27 mouse cellular contexts compared by ENCODE assay signal in the genomic region with DNA sequence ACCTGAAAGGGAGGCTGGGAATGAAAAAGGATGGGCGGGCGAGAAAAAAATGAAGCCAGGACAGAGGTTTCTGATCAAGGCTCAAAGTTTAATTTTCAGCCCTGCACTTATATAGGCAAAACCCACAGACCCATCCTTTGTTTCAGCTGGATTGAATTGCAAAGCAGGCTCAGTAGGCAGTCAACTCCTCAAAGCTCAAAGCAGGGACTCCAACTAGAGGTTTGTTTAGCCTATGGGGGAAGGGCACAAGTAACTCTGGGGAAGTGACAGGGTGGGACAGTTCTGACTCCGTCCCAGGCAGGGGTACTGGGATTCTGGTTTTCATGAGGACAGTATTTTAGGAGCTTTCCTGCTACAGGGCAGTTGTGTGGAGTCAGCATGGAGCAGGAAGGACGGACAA. TPM values are rescaled to one million over a fixed set of nuclear protein-coding genes. Genes with fewer than 3 reads are reported as not detected.
DNase-seq lines count a peak whose midpoint lies in the region; ATAC-seq and TF ChIP-seq lines count a peak whose summit lies in the region.
"Had no signal": no experiment of that assay in that cellular context is flagged by ENCODE, and none has a peak within 500 bp of the region (broad histone marks: within the 10 kb centered on the region; RNA-seq: fewer than 3 reads in every experiment).

No protein-coding gene starts in this region.

- no peak for ATAC-seq in forebrain, embryonic 16.5 days
- ATAC-seq in hindbrain, postnatal 0 days = no peak
- ATAC-seq in midbrain, embryonic 16.5 days = no peak
- no peak for ATAC-seq in hindbrain, embryonic 13.5 days (ENCODE audit: low FRiP score)
- ATAC-seq in frontal cortex, adult (ENCODE audit: low TSS enrichment) = no peak
- ATAC-seq: intestine, postnatal 0 days had no signal

- WGBS in forebrain, embryonic 10.5 days = 45% methylated on average over 4 of the region's 4 CpGs
- WGBS in forebrain, embryonic 16.5 days = 37% methylated on average over 4 of the region's 4 CpGs
- 44% methylated on average over 4 of the region's 4 CpGs for WGBS in hindbrain, embryonic 10.5 days
- 43% methylated on average over 4 of the region's 4 CpGs for WGBS in hindbrain, postnatal 0 days
- whole genome bisulfite sequencing in midbrain, embryonic 10.5 days = 45% methylated on average over 4 of the region's 4 CpGs
- WGBS in midbrain, embryonic 16.5 days = 47% methylated on average over 4 of the region's 4 CpGs
- WGBS in hindbrain, embryonic 13.5 days = 36% methylated on average over 4 of the region's 4 CpGs

- H3K9me3 ChIP-seq in forebrain, embryonic 10.5 days = no peaks in the 10 kb centered on the region
- H3K9me3 ChIP-seq in forebrain, embryonic 16.5 days (ENCODE audit: control insufficient read depth, low read length) = no peaks in the 10 kb centered on the region
- no peaks in the 10 kb centered on the region for H3K9me3 ChIP-seq in hindbrain, embryonic 10.5 days
- H3K9me3 ChIP-seq in hindbrain, postnatal 0 days (ENCODE audit: low read length) = no peaks in the 10 kb centered on the region
- no peaks in the 10 kb centered on the region for H3K9me3 ChIP-seq in midbrain, embryonic 10.5 days (replicated peaks)
- H3K9me3 ChIP-seq in midbrain, embryonic 16.5 days (replicated peaks; ENCODE audit: control insufficient read depth, low read length, poor library complexity, severe bottlenecking) = no peaks in the 10 kb centered on the region
- no peaks in the 10 kb centered on the region for H3K9me3 ChIP-seq in hindbrain, embryonic 13.5 days
- H3K9me3 ChIP-seq: embryonic facial prominence, embryonic 10.5 days; embryonic facial prominence, embryonic 13.5 days; heart, embryonic 10.5 days; heart, embryonic 13.5 days; kidney, embryonic 15.5 days had no signal

- no peak overlapping the region for H3K9ac ChIP-seq in forebrain, embryonic 16.5 days (replicated peaks; ENCODE audit: low read depth, low read length)
- no peak overlapping the region for H3K9ac ChIP-seq in hindbrain, postnatal 0 days (replicated peaks; ENCODE audit: low read length)
- no peak overlapping the region for H3K9ac ChIP-seq in midbrain, embryonic 16.5 days (ENCODE audit: low read depth, low read length)
- no peak overlapping the region for H3K9ac ChIP-seq in hindbrain, embryonic 13.5 days
- H3K9ac ChIP-seq: embryonic facial prominence, embryonic 13.5 days; heart, embryonic 13.5 days; kidney, embryonic 15.5 days had no signal

- H3K4me3 ChIP-seq in forebrain, embryonic 10.5 days = no peak overlapping the region
- no peak overlapping the region for H3K4me3 ChIP-seq in forebrain, embryonic 16.5 days (replicated peaks; ENCODE audit: low read length)
- H3K4me3 ChIP-seq in hindbrain, embryonic 10.5 days = no peak overlapping the region
- no peak overlapping the region for H3K4me3 ChIP-seq in hindbrain, postnatal 0 days (ENCODE audit: low read length)
- no peak overlapping the region for H3K4me3 ChIP-seq in midbrain, embryonic 10.5 days
- H3K4me3 ChIP-seq in midbrain, embryonic 16.5 days (ENCODE audit: low read depth, low read length) = no peak overlapping the region
- no peak overlapping the region for H3K4me3 ChIP-seq in hindbrain, embryonic 13.5 days
- H3K4me3 ChIP-seq: embryonic facial prominence, embryonic 10.5 days; embryonic facial prominence, embryonic 13.5 days; erythroblast, embryonic 14.5 days; heart, adult 2 months; heart, embryonic 10.5 days; heart, embryonic 13.5 days; kidney, embryonic 15.5 days had no signal

- H3K4me2 ChIP-seq in forebrain, embryonic 16.5 days (ENCODE audit: low read length) = no peak overlapping the region
- H3K4me2 ChIP-seq in hindbrain, postnatal 0 days (ENCODE audit: low read depth, low read length) = no peak overlapping the region
- H3K4me2 ChIP-seq in midbrain, embryonic 16.5 days (ENCODE audit: low read length) = no peak overlapping the region
- no peak overlapping the region for H3K4me2 ChIP-seq in hindbrain, embryonic 13.5 days
- H3K4me2 ChIP-seq: embryonic facial prominence, embryonic 13.5 days; heart, embryonic 13.5 days; kidney, embryonic 15.5 days had no signal

- H3K27ac ChIP-seq in forebrain, embryonic 10.5 days = peak overlapping the region; percentile 48
- no peak overlapping the region for H3K27ac ChIP-seq in forebrain, embryonic 16.5 days (ENCODE audit: low read length)
- H3K27ac ChIP-seq in hindbrain, embryonic 10.5 days = peak overlapping the region; percentile 40; the same call in 1 of the 2 replicates
- no peak overlapping the region for H3K27ac ChIP-seq in hindbrain, postnatal 0 days
- H3K27ac ChIP-seq in midbrain, embryonic 10.5 days (replicated peaks) = peak overlapping the region; percentile 61
- H3K27ac ChIP-seq in midbrain, embryonic 16.5 days (ENCODE audit: low read length) = no peak overlapping the region
- peak overlapping the region; percentile 48; the same call in 1 of the 2 replicates for H3K27ac ChIP-seq in hindbrain, embryonic 13.5 days
- H3K27ac ChIP-seq: embryonic facial prominence, embryonic 13.5 days; heart, adult 2 months; heart, embryonic 10.5 days; heart, embryonic 13.5 days; kidney, embryonic 15.5 days had no signal

- no peaks in the 10 kb centered on the region for H3K27me3 ChIP-seq in forebrain, embryonic 10.5 days (ENCODE audit: poor library complexity, severe bottlenecking)
- no peaks in the 10 kb centered on the region for H3K27me3 ChIP-seq in forebrain, embryonic 16.5 days (replicated peaks; ENCODE audit: control insufficient read depth, insufficient read depth, low read length)
- no peaks in the 10 kb centered on the region for H3K27me3 ChIP-seq in hindbrain, embryonic 10.5 days (ENCODE audit: insufficient read depth, poor library complexity, severe bottlenecking)
- H3K27me3 ChIP-seq in hindbrain, postnatal 0 days (ENCODE audit: insufficient read depth, low read length) = no peaks in the 10 kb centered on the region
- H3K27me3 ChIP-seq in midbrain, embryonic 10.5 days (ENCODE audit: low read depth, poor library complexity, severe bottlenecking) = no peaks in the 10 kb centered on the region
- no peaks in the 10 kb centered on the region for H3K27me3 ChIP-seq in midbrain, embryonic 16.5 days (ENCODE audit: control insufficient read depth, insufficient read depth, low read depth, low read length)
- no peaks in the 10 kb centered on the region for H3K27me3 ChIP-seq in hindbrain, embryonic 13.5 days
- H3K27me3 ChIP-seq: embryonic facial prominence, embryonic 13.5 days; heart, embryonic 13.5 days; kidney, embryonic 15.5 days had no signal

- H3K36me3 ChIP-seq in forebrain, embryonic 10.5 days (replicated peaks) = peaks cover 29% of the 10 kb centered on the region
- H3K36me3 ChIP-seq in forebrain, embryonic 16.5 days (ENCODE audit: control insufficient read depth, insufficient read depth) = no peaks in the 10 kb centered on the region
- peaks cover 34% of the 10 kb centered on the region for H3K36me3 ChIP-seq in hindbrain, embryonic 10.5 days
- H3K36me3 ChIP-seq in hindbrain, postnatal 0 days (ENCODE audit: insufficient read depth, low read length) = no peaks in the 10 kb centered on the region
- H3K36me3 ChIP-seq in midbrain, embryonic 10.5 days = peaks cover 26% of the 10 kb centered on the region
- H3K36me3 ChIP-seq in midbrain, embryonic 16.5 days (ENCODE audit: control insufficient read depth, insufficient read depth, low read length) = no peaks in the 10 kb centered on the region
- H3K36me3 ChIP-seq in hindbrain, embryonic 13.5 days = peaks cover 12% of the 10 kb centered on the region
- H3K36me3 ChIP-seq: heart, embryonic 10.5 days had no signal

- peaks cover 39% of the 10 kb centered on the region for H3K4me1 ChIP-seq in forebrain, embryonic 10.5 days
- peaks cover 7% of the 10 kb centered on the region for H3K4me1 ChIP-seq in forebrain, embryonic 16.5 days (replicated peaks; ENCODE audit: control insufficient read depth, insufficient read depth, low read length)
- H3K4me1 ChIP-seq in hindbrain, embryonic 10.5 days (replicated peaks) = peaks cover 38% of the 10 kb centered on the region
- no peaks in the 10 kb centered on the region for H3K4me1 ChIP-seq in hindbrain, postnatal 0 days (ENCODE audit: insufficient read depth, low read length)
- H3K4me1 ChIP-seq in midbrain, embryonic 10.5 days = peaks cover 32% of the 10 kb centered on the region
- H3K4me1 ChIP-seq in midbrain, embryonic 16.5 days (ENCODE audit: control insufficient read depth, insufficient read depth, low read length) = peaks cover 2% of the 10 kb centered on the region; the same call in 1 of the 2 replicates
- peaks cover 15% of the 10 kb centered on the region for H3K4me1 ChIP-seq in hindbrain, embryonic 13.5 days (replicated peaks)
- H3K4me1 ChIP-seq: heart, embryonic 13.5 days had no signal

- DNase-seq in forebrain, embryonic 10.5 days (ENCODE audit: extremely low spot score, low spot score) = no peak
- DNase-seq in hindbrain, embryonic 10.5 days (ENCODE audit: low spot score) = no peak
- DNase-seq in hindbrain, postnatal 0 days (ENCODE audit: low spot score) = no peak
- no peak for DNase-seq in midbrain, embryonic 10.5 days (ENCODE audit: low spot score)
- DNase-seq: adrenal gland, postnatal 14 days; cerebellum, adult 11-12 months; cerebellum, adult 8-10 months; cerebellum, postnatal 10 days; cerebellum, postnatal 36 days; embryo, embryonic 11 days; gastrocnemius, postnatal 10 days; gastrocnemius, postnatal 36 days; heart, adult 2 months; heart, postnatal 14 days; heart, postnatal 4 days; kidney, adult 8-10 months had no signal

- TF ChIP-seq CTCF in hindbrain, postnatal 0 days (IDR thresholded peaks at IDR 0.05; ENCODE audit: low read depth) = no peak

RNA-seq across cellular contexts. Expression of a gene that starts 35.0 kb away (rescaled TPM):
- 17.8 and 21.4 TPM in 2 replicates for polyA plus RNA-seq in forebrain, embryonic 10.5 days (2016; fragmentation: Nextera tagmentation; extraction: Ambion mirVana)
- polyA plus RNA-seq in forebrain, embryonic 16.5 days (2015; fragmentation: Nextera tagmentation; extraction: Ambion mirVana) = 65.3 and 81.8 TPM in 2 replicates
- polyA plus RNA-seq in hindbrain, embryonic 10.5 days (2016; fragmentation: Nextera tagmentation; extraction: Ambion mirVana) = 36.0 and 57.4 TPM in 2 replicates
- total RNA-seq in hindbrain, postnatal 0 days (2014; rRNA removed) = 590 and 603 TPM in 2 replicates
- polyA plus RNA-seq in hindbrain, postnatal 0 days (2015; fragmentation: Nextera tagmentation; extraction: Ambion mirVana) = 193 and 206 TPM in 2 replicates
- 17.5 and 29.8 TPM in 2 replicates for polyA plus RNA-seq in midbrain, embryonic 10.5 days (2016; fragmentation: Nextera tagmentation; extraction: Ambion mirVana)
- 80.2 and 99.8 TPM in 2 replicates for polyA plus RNA-seq in midbrain, embryonic 16.5 days (2015; fragmentation: Nextera tagmentation; extraction: Ambion mirVana)
- 64.6 and 83.6 TPM in 2 replicates for polyA plus RNA-seq in hindbrain, embryonic 13.5 days (2015; fragmentation: Nextera tagmentation; extraction: Ambion mirVana)

Comparison
In these comparisons a context has a peak if more than half of its experiments do, and no peak if none do; other contexts are left out.
1. H3K27ac ChIP-seq: peak in forebrain, embryonic 10.5 days (single experiment), hindbrain, embryonic 10.5 days (single experiment), midbrain, embryonic 10.5 days (single experiment) and hindbrain, embryonic 13.5 days (single experiment); none in forebrain, embryonic 16.5 days (single experiment), hindbrain, postnatal 0 days (single experiment) and midbrain, embryonic 16.5 days (single experiment).